Mouse (Mus musculus): ENCODE data around the gene Gli3.

The Gli3 gene

GRCm38 (mm10) chr13:15624490-15625353 is 161.7 kb downstream of the Gli3 start:
- peak; percentile 68 for DNase-seq (ENCODE audit: extremely low read depth, insufficient read length, low spot score)

- DNase-seq (ENCODE audit: extremely low read depth, insufficient read length, low spot score), result no peak
Measured at GRCm38 (mm10) chr13:15641548-15641947, 178.5 kb downstream of the Gli3 start.

GRCm38 (mm10) chr13:15660502-15660901 is 197.5 kb downstream of the Gli3 start:
- peak; percentile 44 for DNase-seq (ENCODE audit: extremely low read depth, insufficient read length, low spot score)

GRCm38 (mm10) chr13:15662375-15662774 is 199.3 kb downstream of the Gli3 start:
- no peak for DNase-seq (ENCODE audit: extremely low read depth, insufficient read length, low spot score)

GRCm38 (mm10) chr13:15664580-15665201 is 201.7 kb downstream of the Gli3 start:
- no peak for DNase-seq (ENCODE audit: extremely low read depth, insufficient read length, low spot score)

GRCm38 (mm10) chr13:15665514-15665913 is 202.5 kb downstream of the Gli3 start:
- no peak for DNase-seq (ENCODE audit: extremely low read depth, insufficient read length, low spot score)

GRCm38 (mm10) chr13:15670144-15670961 is 207.3 kb downstream of the Gli3 start:
- DNase-seq (ENCODE audit: extremely low read depth, insufficient read length, low spot score), result no peak

GRCm38 (mm10) chr13:15670962-15671313 is 207.9 kb downstream of the Gli3 start:
- no peak for DNase-seq (ENCODE audit: extremely low read depth, insufficient read length, low spot score)

GRCm38 (mm10) chr13:15675480-15675879 is 212.4 kb downstream of the Gli3 start:
- no peak for DNase-seq (ENCODE audit: extremely low read depth, insufficient read length, low spot score)

GRCm38 (mm10) chr13:15677106-15677760 is 214.2 kb downstream of the Gli3 start:
- DNase-seq (ENCODE audit: extremely low read depth, insufficient read length, low spot score), result no peak

- DNase-seq (ENCODE audit: extremely low read depth, insufficient read length, low spot score), result no peak
Measured at GRCm38 (mm10) chr13:15681530-15681929, 218.5 kb downstream of the Gli3 start.

- DNase-seq (ENCODE audit: extremely low read depth, insufficient read length, low spot score), result no peak
Measured at GRCm38 (mm10) chr13:15683006-15683405, 220.0 kb downstream of the Gli3 start.

GRCm38 (mm10) chr13:15688074-15688825 is 225.2 kb downstream of the Gli3 start:
- no peak for DNase-seq (ENCODE audit: extremely low read depth, insufficient read length, low spot score)

GRCm38 (mm10) chr13:15688826-15689501 is 225.9 kb downstream of the Gli3 start:
- DNase-seq (ENCODE audit: extremely low read depth, insufficient read length, low spot score), result no peak

- DNase-seq (ENCODE audit: extremely low read depth, insufficient read length, low spot score), result peak; percentile 39
Measured at GRCm38 (mm10) chr13:15691751-15692464, 228.9 kb downstream of the Gli3 start.

- no peak for DNase-seq (ENCODE audit: extremely low read depth, insufficient read length, low spot score)
Measured at GRCm38 (mm10) chr13:15692465-15692809, 229.4 kb downstream of the Gli3 start.

GRCm38 (mm10) chr13:15698284-15698683 is 235.2 kb downstream of the Gli3 start:
- no peak for DNase-seq (ENCODE audit: extremely low read depth, insufficient read length, low spot score)

GRCm38 (mm10) chr13:15699116-15699515 is 236.1 kb downstream of the Gli3 start:
- DNase-seq (ENCODE audit: extremely low read depth, insufficient read length, low spot score), result no peak

GRCm38 (mm10) chr13:15704669-15705068 is 241.6 kb downstream of the Gli3 start:
- DNase-seq (ENCODE audit: extremely low read depth, insufficient read length, low spot score), result no peak

Data from 3134 (cell line).